Mouse (Mus musculus) lung, postnatal 0 days (tissue): ENCODE measurements around the gene 1700020A23Rik.

Experiments
- CTCF ChIP-seq: IDR thresholded peaks from 2 replicates; pipeline ENCODE4 v1.5.1; 2016; ENCODE audit warnings: antibody characterized with exemption, mild to moderate bottlenecking
- EP300 ChIP-seq: IDR thresholded peaks from 2 replicates; pipeline ENCODE4 v1.6.1; 2016; ENCODE audit warnings: antibody characterized with exemption, mild to moderate bottlenecking, control low read depth

DNA sequence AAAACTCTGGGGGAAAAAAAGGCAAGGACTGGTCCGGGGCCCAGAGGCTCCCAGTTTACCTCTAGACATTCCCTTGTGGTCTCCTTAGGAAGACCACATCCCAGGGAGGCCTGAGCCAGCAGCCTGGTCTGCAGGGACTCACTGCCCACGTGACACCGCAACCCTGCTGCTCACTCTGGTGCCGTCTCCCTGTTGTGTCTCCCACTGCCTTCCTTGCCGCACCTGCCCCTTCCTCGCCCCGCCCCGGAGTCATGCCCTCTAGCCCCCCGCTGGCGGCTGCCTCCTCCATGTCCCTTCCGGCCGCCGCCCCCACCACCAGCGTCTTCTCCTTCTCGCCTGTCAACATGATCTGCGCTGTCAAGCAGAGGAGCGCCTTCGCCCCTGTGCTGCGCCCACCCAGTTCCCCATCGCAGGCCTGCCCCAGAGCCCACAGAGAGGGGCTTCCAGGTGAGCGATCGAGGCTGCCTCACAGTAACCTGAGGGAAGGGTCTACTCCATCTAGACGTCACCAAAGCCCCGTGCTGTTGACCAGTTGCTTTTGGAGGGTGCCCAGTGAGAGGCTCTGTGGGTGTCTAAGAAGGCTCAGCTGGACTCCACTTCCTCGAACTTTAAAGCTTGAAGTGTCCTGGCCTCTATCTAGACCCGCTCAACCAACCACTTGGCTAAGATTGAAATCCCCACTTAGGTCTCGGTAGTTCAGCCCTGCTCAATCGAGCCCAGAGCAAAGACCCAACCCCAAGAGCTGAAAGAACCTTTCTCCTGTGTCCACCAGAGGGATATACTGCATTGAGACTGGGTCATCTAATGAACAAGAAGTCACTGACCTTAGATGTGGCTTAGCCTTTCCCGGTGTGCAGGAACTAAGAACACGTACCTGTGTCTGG lies 39.6 kb upstream of the 1700020A23Rik start:
- TF ChIP-seq CTCF: peak; percentile 39
- TF ChIP-seq EP300: no peak
